Comparison of ENCODE assay signal across 19 mouse cellular contexts in the genomic region with DNA sequence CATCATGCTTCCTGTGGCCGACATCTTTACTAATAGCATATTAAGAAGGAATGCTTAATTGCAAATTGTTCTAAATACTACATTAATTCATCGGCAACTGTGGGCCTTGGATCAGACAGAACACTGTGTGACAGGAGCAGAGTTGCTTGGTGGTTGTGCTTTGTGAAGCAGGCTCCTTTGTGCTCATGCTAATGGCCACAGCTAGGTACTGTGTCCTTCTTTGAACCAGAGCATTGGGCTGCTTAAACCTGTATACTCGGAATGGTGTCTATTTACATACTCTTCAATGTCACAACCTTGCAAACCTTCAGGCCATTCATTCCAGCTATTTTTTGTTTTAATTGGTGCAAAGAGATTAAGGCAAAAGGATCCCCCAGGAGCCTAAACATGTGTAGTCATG.
DNase-seq lines count a peak whose midpoint lies in the region; ATAC-seq and TF ChIP-seq lines count a peak whose summit lies in the region.
"Had no signal": no experiment of that assay in that cellular context is flagged by ENCODE, and none has a peak within 500 bp of the region (broad histone marks: within the 10 kb centered on the region; RNA-seq: fewer than 3 reads in every experiment).

No protein-coding gene starts in this region.

- no peaks in the 10 kb centered on the region for H3K4me1 ChIP-seq in hindbrain, postnatal 0 days (ENCODE audit: insufficient read depth, low read length)
- peaks cover 2% of the 10 kb centered on the region for H3K4me1 ChIP-seq in hindbrain, embryonic 10.5 days (replicated peaks)
- peaks cover 2% of the 10 kb centered on the region; the same call in 1 of the 2 replicates for H3K4me1 ChIP-seq in midbrain, embryonic 16.5 days (ENCODE audit: control insufficient read depth, insufficient read depth, low read length)
- peaks cover 2% of the 10 kb centered on the region for H3K4me1 ChIP-seq in midbrain, embryonic 10.5 days
- peaks cover 3% of the 10 kb centered on the region for H3K4me1 ChIP-seq in forebrain, embryonic 14.5 days (ENCODE audit: control insufficient read depth, insufficient read depth, low read length)
- H3K4me1 ChIP-seq: embryonic facial prominence, embryonic 10.5 days; neural tube, embryonic 15.5 days; stomach, embryonic 15.5 days had no signal

- no peak overlapping the region for H3K4me2 ChIP-seq in hindbrain, postnatal 0 days (ENCODE audit: low read depth, low read length)
- no peak overlapping the region for H3K4me2 ChIP-seq in midbrain, embryonic 16.5 days (ENCODE audit: low read length)
- no peak overlapping the region for H3K4me2 ChIP-seq in forebrain, embryonic 14.5 days (ENCODE audit: low read length)
- H3K4me2 ChIP-seq: neural tube, embryonic 15.5 days; stomach, embryonic 15.5 days had no signal

- H3K9ac ChIP-seq in hindbrain, postnatal 0 days (replicated peaks; ENCODE audit: low read length): no peak overlapping the region
- no peak overlapping the region for H3K9ac ChIP-seq in midbrain, embryonic 16.5 days (ENCODE audit: low read depth, low read length)
- no peak overlapping the region for H3K9ac ChIP-seq in forebrain, embryonic 14.5 days (ENCODE audit: low read length)
- H3K9ac ChIP-seq: neural tube, embryonic 15.5 days; stomach, embryonic 15.5 days had no signal

- peak overlapping the region; percentile 46; the same call in 1 of the 2 replicates for H3K27ac ChIP-seq in hindbrain, postnatal 0 days
- no peak overlapping the region for H3K27ac ChIP-seq in hindbrain, embryonic 10.5 days
- no peak overlapping the region for H3K27ac ChIP-seq in midbrain, embryonic 16.5 days (ENCODE audit: low read length)
- no peak overlapping the region for H3K27ac ChIP-seq in midbrain, embryonic 10.5 days (replicated peaks)
- peak overlapping the region; percentile 33; the same call in 1 of the 2 replicates for H3K27ac ChIP-seq in forebrain, embryonic 14.5 days (ENCODE audit: low read depth, low read length)
- H3K27ac ChIP-seq: embryonic facial prominence, embryonic 10.5 days; neural tube, embryonic 15.5 days; stomach, embryonic 15.5 days had no signal

- no peak for TF ChIP-seq CTCF in hindbrain, postnatal 0 days (IDR thresholded peaks at IDR 0.05; ENCODE audit: low read depth)

- DNase-seq in hindbrain, postnatal 0 days (ENCODE audit: low spot score): no peak
- DNase-seq in hindbrain, embryonic 10.5 days (ENCODE audit: low spot score): no peak
- DNase-seq in midbrain, embryonic 10.5 days (ENCODE audit: low spot score): no peak
- DNase-seq in forebrain, embryonic 14.5 days (ENCODE audit: low spot score): peak; percentile 31
- DNase-seq in layer of hippocampus, adult 9-11 months: no peak
- no peak for DNase-seq in spleen, postnatal 10 days (ENCODE audit: low spot score in 2 of 2)
- DNase-seq: adrenal gland, postnatal 36 days; gastrocnemius, postnatal 36 days; heart, postnatal 36 days; kidney, adult 11 months; kidney, postnatal 4 days; lung, postnatal 4 days; right cerebral cortex, adult 18-20 months; right cerebral cortex, postnatal 4 days; thymus, postnatal 25 days had no signal

- no peaks in the 10 kb centered on the region for H3K36me3 ChIP-seq in hindbrain, postnatal 0 days (ENCODE audit: insufficient read depth, low read length)
- H3K36me3 ChIP-seq in hindbrain, embryonic 10.5 days: no peaks in the 10 kb centered on the region
- H3K36me3 ChIP-seq in midbrain, embryonic 16.5 days (ENCODE audit: control insufficient read depth, insufficient read depth, low read length): no peaks in the 10 kb centered on the region
- H3K36me3 ChIP-seq in midbrain, embryonic 10.5 days: no peaks in the 10 kb centered on the region
- H3K36me3 ChIP-seq in forebrain, embryonic 14.5 days (ENCODE audit: control insufficient read depth, insufficient read depth, low read length): no peaks in the 10 kb centered on the region
- H3K36me3 ChIP-seq: embryonic facial prominence, embryonic 10.5 days; neural tube, embryonic 15.5 days; stomach, embryonic 15.5 days had no signal

- H3K27me3 ChIP-seq in hindbrain, postnatal 0 days (ENCODE audit: insufficient read depth, low read length): no peaks in the 10 kb centered on the region
- H3K27me3 ChIP-seq in hindbrain, embryonic 10.5 days (ENCODE audit: insufficient read depth, poor library complexity, severe bottlenecking): no peaks in the 10 kb centered on the region
- H3K27me3 ChIP-seq in midbrain, embryonic 16.5 days (ENCODE audit: control insufficient read depth, insufficient read depth, low read depth, low read length): no peaks in the 10 kb centered on the region
- no peaks in the 10 kb centered on the region for H3K27me3 ChIP-seq in midbrain, embryonic 10.5 days (ENCODE audit: low read depth, poor library complexity, severe bottlenecking)
- no peaks in the 10 kb centered on the region for H3K27me3 ChIP-seq in forebrain, embryonic 14.5 days (replicated peaks; ENCODE audit: control insufficient read depth, insufficient read depth, low read length)
- H3K27me3 ChIP-seq: neural tube, embryonic 15.5 days; stomach, embryonic 15.5 days had no signal

- H3K4me3 ChIP-seq in hindbrain, postnatal 0 days (ENCODE audit: low read length): no peak overlapping the region
- no peak overlapping the region for H3K4me3 ChIP-seq in hindbrain, embryonic 10.5 days
- no peak overlapping the region for H3K4me3 ChIP-seq in midbrain, embryonic 16.5 days (ENCODE audit: low read depth, low read length)
- no peak overlapping the region for H3K4me3 ChIP-seq in midbrain, embryonic 10.5 days
- no peak overlapping the region for H3K4me3 ChIP-seq in forebrain, embryonic 14.5 days (ENCODE audit: low read depth, low read length)
- H3K4me3 ChIP-seq: embryonic facial prominence, embryonic 10.5 days; neural tube, embryonic 15.5 days; stomach, embryonic 15.5 days had no signal

- no peaks in the 10 kb centered on the region for H3K9me3 ChIP-seq in hindbrain, postnatal 0 days (ENCODE audit: low read length)
- no peaks in the 10 kb centered on the region for H3K9me3 ChIP-seq in hindbrain, embryonic 10.5 days
- H3K9me3 ChIP-seq in midbrain, embryonic 16.5 days (replicated peaks; ENCODE audit: control insufficient read depth, low read length, poor library complexity, severe bottlenecking): no peaks in the 10 kb centered on the region
- no peaks in the 10 kb centered on the region for H3K9me3 ChIP-seq in midbrain, embryonic 10.5 days (replicated peaks)
- no peaks in the 10 kb centered on the region for H3K9me3 ChIP-seq in forebrain, embryonic 14.5 days (replicated peaks; ENCODE audit: control insufficient read depth, low read length)
- H3K9me3 ChIP-seq: embryonic facial prominence, embryonic 10.5 days; neural tube, embryonic 15.5 days; stomach, embryonic 15.5 days had no signal

- ATAC-seq in hindbrain, postnatal 0 days: 0 out of 2 replicates have a peak, but pooled peaks have one; percentile 17
- peak; percentile 44; the same call in 1 of the 2 replicates for ATAC-seq in midbrain, embryonic 16.5 days
- ATAC-seq in forebrain, embryonic 14.5 days: peak; percentile 68; the same call in 1 of the 2 replicates

- WGBS in hindbrain, postnatal 0 days: 46% methylated on average over 3 of the region's 3 CpGs
- WGBS in hindbrain, embryonic 10.5 days: 74% methylated on average over 3 of the region's 3 CpGs
- WGBS in midbrain, embryonic 16.5 days: 45% methylated on average over 3 of the region's 3 CpGs
- 69% methylated on average over 3 of the region's 3 CpGs for WGBS in midbrain, embryonic 10.5 days
- 19% methylated on average over 3 of the region's 3 CpGs for WGBS in forebrain, embryonic 14.5 days

Comparison
In these comparisons a context has a peak if more than half of its experiments do, and no peak if none do; other contexts are left out.
1. H3K27ac ChIP-seq: peak in hindbrain, postnatal 0 days (single experiment) and forebrain, embryonic 14.5 days (single experiment); none in hindbrain, embryonic 10.5 days (single experiment), midbrain, embryonic 16.5 days (single experiment) and midbrain, embryonic 10.5 days (single experiment).
2. ATAC-seq: peak in every context shown above with its lines; median percentile 68 in forebrain, embryonic 14.5 days; 44 in midbrain, embryonic 16.5 days; 17 in hindbrain, postnatal 0 days.